Mouse (Mus musculus): ENCODE data around the gene H2afb2. TPM values are rescaled to one million over a fixed set of nuclear protein-coding genes. Genes with fewer than 3 reads are reported as not detected.

The H2afb2 gene
- polyA plus RNA-seq (2014; fragmentation: Illumina TruSeq; extraction: RNeasy Lipid Tissue Mini Kit (QIAGEN cat#74804); ENCODE audit: insufficient read depth, low read depth, low replicate concordance): not detected

GRCm38 (mm10) chrX:116680878-116681277, at the start of gene H2afb2:
Gene H2afb2 (plus strand): TSS chrX:116681178.

Other genes with a start within 250 kb of the H2afb2 start
- gene Cpxcr1, start 232.2 kb upstream of the H2afb2 start, polyA plus RNA-seq (2014; fragmentation: Illumina TruSeq; extraction: RNeasy Lipid Tissue Mini Kit (QIAGEN cat#74804); ENCODE audit: insufficient read depth, low read depth, low replicate concordance): not detected

Data from lung, adult 10 weeks (tissue).